Mouse (Mus musculus) heart, adult 2 months (tissue): ENCODE results near the gene Peli1.

Source experiments
- CTCF ChIP-seq: fragments of 200-600 bp; IDR thresholded peaks from 2 replicates; pipeline ENCODE4 v1.8.1; 2022; ENCODE audit warnings: antibody characterized with exemption, mild to moderate bottlenecking, moderate library complexity
- POLR2A ChIP-seq: fragments of 200-500 bp; IDR thresholded peaks from 2 replicates; pipeline ENCODE4 v1.6.1; 2011; ENCODE audit warnings: mild to moderate bottlenecking, low read depth, low read length, control low read depth; ENCODE audit not compliant: insufficient read depth

- TF ChIP-seq CTCF, result no peak
- TF ChIP-seq POLR2A, result no peak
Observed at GRCm38 (mm10) chr11:21175063-21175462, 84.0 kb downstream of the Peli1 start.
